Comparison of ENCODE assay signal across 13 mouse cellular contexts in the genomic region with DNA sequence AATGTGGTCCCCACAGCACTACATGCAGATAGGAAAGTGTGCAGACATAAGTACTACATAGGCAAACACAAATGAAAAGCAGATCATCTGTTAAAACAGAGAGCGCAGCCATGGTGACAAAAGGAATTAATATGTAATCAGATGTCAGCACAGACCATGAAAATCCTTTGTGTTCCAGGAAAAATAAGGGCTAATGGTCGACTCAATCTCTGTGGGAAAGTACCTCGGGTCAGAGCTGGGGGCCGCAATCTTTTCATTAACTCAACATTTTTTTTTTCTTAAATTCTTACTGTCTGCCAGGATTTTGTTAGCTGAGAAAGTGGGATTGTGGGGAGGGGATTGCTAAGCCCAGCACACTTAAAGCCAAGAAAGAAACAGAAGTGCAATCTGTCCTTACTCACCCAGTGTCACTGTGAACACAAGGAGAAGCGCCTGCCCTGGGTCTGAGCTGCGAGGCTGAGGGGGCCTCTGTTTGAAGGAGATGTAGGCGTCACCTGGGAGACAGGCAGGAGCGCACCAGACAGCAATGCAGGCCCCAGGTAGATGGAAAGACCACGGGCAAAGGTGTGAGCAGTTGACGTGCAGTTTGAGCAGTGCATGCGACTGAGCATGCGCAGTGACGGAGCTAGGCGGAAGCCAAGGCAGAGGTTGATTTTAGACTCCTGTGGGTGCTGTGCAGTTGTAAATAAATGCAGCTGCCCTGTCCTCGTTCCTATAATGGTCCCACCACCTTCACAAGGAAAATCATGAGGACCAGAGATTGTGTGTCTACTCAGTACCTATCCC.
DNase-seq lines count a peak whose midpoint lies in the region; ATAC-seq lines count a peak whose summit lies in the region.
"Had no signal": no experiment of that assay in that cellular context is flagged by ENCODE, and none has a peak within 500 bp of the region (broad histone marks: within the 10 kb centered on the region; RNA-seq: fewer than 3 reads in every experiment).

No protein-coding gene starts in this region.

- DNase-seq in limb, embryonic 10.5 days (ENCODE audit: low spot score): no peak
- no peak for DNase-seq in forebrain, embryonic 11.5 days (ENCODE audit: low spot score)
- no peak for DNase-seq in gastrocnemius, adult 18-20 months (ENCODE audit: low spot score)
- DNase-seq in ovary, postnatal 10 days (ENCODE audit: low spot score): no peak
- DNase-seq: adrenal gland, postnatal 25 days; cerebellum, adult 18-20 months; heart, adult 2 months; kidney, adult 8-10 months had no signal

- H3K36me3 ChIP-seq in limb, embryonic 15.5 days: no peaks in the 10 kb centered on the region
- peaks cover 10% of the 10 kb centered on the region for H3K36me3 ChIP-seq in limb, embryonic 10.5 days
- H3K36me3 ChIP-seq in forebrain, embryonic 11.5 days (ENCODE audit: control insufficient read depth, insufficient read depth, low read length): no peaks in the 10 kb centered on the region
- H3K36me3 ChIP-seq in hindbrain, embryonic 15.5 days: no peaks in the 10 kb centered on the region
- H3K36me3 ChIP-seq in neural tube, embryonic 15.5 days: no peaks in the 10 kb centered on the region

- peak overlapping the region; percentile 17; the same call in 1 of the 2 replicates for H3K27ac ChIP-seq in limb, embryonic 15.5 days
- H3K27ac ChIP-seq in limb, embryonic 10.5 days: no peak overlapping the region
- 0 out of 2 replicates have a peak overlapping the region, but pooled peaks have one; percentile 12 for H3K27ac ChIP-seq in forebrain, embryonic 11.5 days (ENCODE audit: low read depth, low read length)
- peak overlapping the region; percentile 65 for H3K27ac ChIP-seq in hindbrain, embryonic 15.5 days (replicated peaks)
- H3K27ac ChIP-seq in neural tube, embryonic 15.5 days (replicated peaks): peak overlapping the region; percentile 25; the same call in 1 of the 2 replicates
- H3K27ac ChIP-seq: heart, adult 2 months had no signal

- no peak overlapping the region for H3K4me3 ChIP-seq in limb, embryonic 15.5 days
- no peak overlapping the region for H3K4me3 ChIP-seq in limb, embryonic 10.5 days
- H3K4me3 ChIP-seq in forebrain, embryonic 11.5 days (ENCODE audit: low read depth, low read length): no peak overlapping the region
- H3K4me3 ChIP-seq in hindbrain, embryonic 15.5 days: no peak overlapping the region
- no peak overlapping the region for H3K4me3 ChIP-seq in neural tube, embryonic 15.5 days (replicated peaks)
- H3K4me3 ChIP-seq: heart, adult 2 months had no signal

- peaks cover 6% of the 10 kb centered on the region for H3K4me1 ChIP-seq in limb, embryonic 15.5 days
- 0 out of 2 replicates have a peak, but pooled peaks cover 5% of the 10 kb centered on the region for H3K4me1 ChIP-seq in limb, embryonic 10.5 days
- peaks cover 2% of the 10 kb centered on the region; the same call in 1 of the 2 replicates for H3K4me1 ChIP-seq in forebrain, embryonic 11.5 days (replicated peaks; ENCODE audit: control insufficient read depth, insufficient read depth, low read length)
- peaks cover 22% of the 10 kb centered on the region for H3K4me1 ChIP-seq in hindbrain, embryonic 15.5 days (replicated peaks)
- peaks cover 21% of the 10 kb centered on the region for H3K4me1 ChIP-seq in neural tube, embryonic 15.5 days

- no peak overlapping the region for H3K9ac ChIP-seq in limb, embryonic 15.5 days
- H3K9ac ChIP-seq in forebrain, embryonic 11.5 days (ENCODE audit: low read length): no peak overlapping the region
- H3K9ac ChIP-seq in hindbrain, embryonic 15.5 days: no peak overlapping the region
- no peak overlapping the region for H3K9ac ChIP-seq in neural tube, embryonic 15.5 days (replicated peaks)

- no peaks in the 10 kb centered on the region for H3K27me3 ChIP-seq in limb, embryonic 15.5 days
- no peaks in the 10 kb centered on the region for H3K27me3 ChIP-seq in limb, embryonic 10.5 days (ENCODE audit: low read depth, poor library complexity, severe bottlenecking)
- no peaks in the 10 kb centered on the region for H3K27me3 ChIP-seq in forebrain, embryonic 11.5 days (ENCODE audit: control insufficient read depth, insufficient read depth, low read length)
- no peaks in the 10 kb centered on the region for H3K27me3 ChIP-seq in hindbrain, embryonic 15.5 days
- H3K27me3 ChIP-seq in neural tube, embryonic 15.5 days (replicated peaks): no peaks in the 10 kb centered on the region

- H3K9me3 ChIP-seq in limb, embryonic 15.5 days: no peaks in the 10 kb centered on the region
- no peaks in the 10 kb centered on the region for H3K9me3 ChIP-seq in limb, embryonic 10.5 days (replicated peaks)
- H3K9me3 ChIP-seq in forebrain, embryonic 11.5 days (ENCODE audit: control insufficient read depth, low read length): no peaks in the 10 kb centered on the region
- H3K9me3 ChIP-seq in hindbrain, embryonic 15.5 days: no peaks in the 10 kb centered on the region
- H3K9me3 ChIP-seq in neural tube, embryonic 15.5 days (replicated peaks): no peaks in the 10 kb centered on the region

- no peak for ATAC-seq in limb, embryonic 15.5 days (ENCODE audit: insufficient number of reproducible peaks, low FRiP score, low TSS enrichment, low read depth)
- ATAC-seq in forebrain, embryonic 11.5 days (replicated peaks; ENCODE audit: low FRiP score): 0 out of 2 replicates have a peak, but pooled peaks have one; percentile 29
- peak; percentile 17; the same call in 1 of the 2 replicates for ATAC-seq in hindbrain, embryonic 15.5 days (ENCODE audit: low FRiP score, low read depth)
- ATAC-seq in neural tube, embryonic 15.5 days (ENCODE audit: low FRiP score): peak; percentile 42; the same call in 1 of the 2 replicates
- ATAC-seq: CD4-positive, CD25-positive, alpha-beta regulatory T cell, adult 4 months had no signal

- no peak overlapping the region for H3K4me2 ChIP-seq in limb, embryonic 15.5 days
- H3K4me2 ChIP-seq in forebrain, embryonic 11.5 days (ENCODE audit: low read depth, low read length, severe bottlenecking): no peak overlapping the region
- no peak overlapping the region for H3K4me2 ChIP-seq in hindbrain, embryonic 15.5 days
- H3K4me2 ChIP-seq in neural tube, embryonic 15.5 days: no peak overlapping the region
- H3K4me2 ChIP-seq: liver, embryonic 11.5 days had no signal

- 72% methylated on average over 15 of the region's 15 CpGs for WGBS in limb, embryonic 15.5 days
- 93% methylated on average over 15 of the region's 15 CpGs for WGBS in limb, embryonic 10.5 days
- 74% methylated on average over 15 of the region's 15 CpGs for WGBS in forebrain, embryonic 11.5 days
- WGBS in hindbrain, embryonic 15.5 days: 57% methylated on average over 15 of the region's 15 CpGs
- 63% methylated on average over 15 of the region's 15 CpGs for WGBS in neural tube, embryonic 15.5 days
